Mouse (Mus musculus): Measurements from ENCODE around the gene Hrasls5.

GRCm38 (mm10) chr19:7616231-7616930, 4.0 kb downstream of the Hrasls5 start:
- no peak for TF ChIP-seq POLR2A (IDR thresholded peaks at IDR 0.05; ENCODE audit: insufficient read depth, low read length)
- TF ChIP-seq CTCF (IDR thresholded peaks at IDR 0.05; ENCODE audit: low read depth, low read length): no peak
